Mouse (Mus musculus): ENCODE data around the gene Pck2. TPM values are rescaled to one million over a fixed set of nuclear protein-coding genes. Genes with fewer than 3 reads are reported as not detected.

The Pck2 gene
- polyA plus RNA-seq, 1 experiment = 44.7 TPM

- no peak for DNase-seq (ENCODE audit: low spot score)
Observed at GRCm38 (mm10) chr14:55598521-55599390, 58.7 kb downstream of the Pck2 start.

Other genes with a start within 250 kb of the Pck2 start
- 38.9 and 44.7 TPM in 2 replicates for gene Dhrs4, start 61.5 kb upstream of the Pck2 start, polyA plus RNA-seq (2012; rRNA removed)
- gene Carmil3, start 49.6 kb upstream of the Pck2 start, polyA plus RNA-seq (2012; rRNA removed) = 2.5 and 2.6 TPM in 2 replicates
- 2.5 and 3.0 TPM in 2 replicates for gene Cpne6, start 29.8 kb upstream of the Pck2 start, polyA plus RNA-seq (2012; rRNA removed)
- gene Nrl, start 15.3 kb upstream of the Pck2 start, polyA plus RNA-seq (2012; rRNA removed) = not detected in 2 replicates
- 87.0 and 88.2 TPM in 2 replicates for gene Dcaf11, start 19.7 kb downstream of the Pck2 start, polyA plus RNA-seq (2012; rRNA removed)
- 0.55 and 1.1 TPM in 2 replicates for gene A730061H03Rik, start 20.1 kb downstream of the Pck2 start, polyA plus RNA-seq (2012; rRNA removed)
- 0.25 TPM in 1 of 2 replicates, not detected in the other for gene Fitm1, start 35.4 kb downstream of the Pck2 start, polyA plus RNA-seq (2012; rRNA removed)
- 136 and 167 TPM in 2 replicates for gene Psme1, start 37.9 kb downstream of the Pck2 start, polyA plus RNA-seq (2012; rRNA removed)
- 19.3 and 21.2 TPM in 2 replicates for gene Emc9, start 45.0 kb downstream of the Pck2 start, polyA plus RNA-seq (2012; rRNA removed)
- 134 and 144 TPM in 2 replicates for gene Psme2, start 50.8 kb downstream of the Pck2 start, polyA plus RNA-seq (2012; rRNA removed)
- gene Rnf31, start 51.4 kb downstream of the Pck2 start, polyA plus RNA-seq (2012; rRNA removed) = 15.7 and 20.4 TPM in 2 replicates
- 29.5 and 35.1 TPM in 2 replicates for gene Irf9, start 63.3 kb downstream of the Pck2 start, polyA plus RNA-seq (2012; rRNA removed)
- 2.8 and 3.3 TPM in 2 replicates for gene Rec8, start 77.8 kb downstream of the Pck2 start, polyA plus RNA-seq (2012; rRNA removed)
- 79.9 and 83.8 TPM in 2 replicates for gene Ipo4, start 95.7 kb downstream of the Pck2 start, polyA plus RNA-seq (2012; rRNA removed)
- gene Gm49378, start 97.6 kb downstream of the Pck2 start, polyA plus RNA-seq (2012; rRNA removed) = 0.89 and 1.7 TPM in 2 replicates
- gene Tm9sf1, start 103.5 kb downstream of the Pck2 start, polyA plus RNA-seq (2012; rRNA removed) = 46.6 and 47.0 TPM in 2 replicates
- gene Tssk4, start 109.9 kb downstream of the Pck2 start, polyA plus RNA-seq (2012; rRNA removed) = 1.1 and 1.4 TPM in 2 replicates
- 37.0 and 42.4 TPM in 2 replicates for gene Mdp1, start 120.2 kb downstream of the Pck2 start, polyA plus RNA-seq (2012; rRNA removed)
- gene Gmpr2, start 131.7 kb downstream of the Pck2 start, polyA plus RNA-seq (2012; rRNA removed) = 28.1 and 32.9 TPM in 2 replicates
- 250 and 278 TPM in 2 replicates for gene Nedd8, start 131.9 kb downstream of the Pck2 start, polyA plus RNA-seq (2012; rRNA removed)
- gene Tinf2, start 141.6 kb downstream of the Pck2 start, polyA plus RNA-seq (2012; rRNA removed) = 19.2 and 22.9 TPM in 2 replicates
- 1.1 and 1.4 TPM in 2 replicates for gene Tgm1, start 173.7 kb downstream of the Pck2 start, polyA plus RNA-seq (2012; rRNA removed)
- 25.9 and 34.6 TPM in 2 replicates for gene Rabggta, start 182.0 kb downstream of the Pck2 start, polyA plus RNA-seq (2012; rRNA removed)
- 75.5 and 83.1 TPM in 2 replicates for gene Dhrs1, start 205.4 kb downstream of the Pck2 start, polyA plus RNA-seq (2012; rRNA removed)
- 13.8 TPM in 2 replicates for gene Nop9, start 205.4 kb downstream of the Pck2 start, polyA plus RNA-seq (2012; rRNA removed)
- 0.18 and 0.25 TPM in 2 replicates for gene Cideb, start 218.2 kb downstream of the Pck2 start, polyA plus RNA-seq (2012; rRNA removed)
- gene Ltb4r2, start 221.2 kb downstream of the Pck2 start, polyA plus RNA-seq (2012; rRNA removed) = 0.06 TPM in 2 replicates
- gene Ltb4r1, start 225.7 kb downstream of the Pck2 start, polyA plus RNA-seq (2012; rRNA removed) = 1.6 and 1.7 TPM in 2 replicates
- gene Adcy4, start 243.8 kb downstream of the Pck2 start, polyA plus RNA-seq (2012; rRNA removed) = 7.2 and 9.4 TPM in 2 replicates
- gene Ripk3, start 248.6 kb downstream of the Pck2 start, polyA plus RNA-seq (2012; rRNA removed) = 7.0 and 8.9 TPM in 2 replicates

All from urinary bladder, adult 2 months (tissue).